Mouse (Mus musculus) heart, postnatal 14 days (tissue): ENCODE measurements around the gene Tcf23. TPM values are rescaled to one million over a fixed set of nuclear protein-coding genes. Genes with fewer than 3 reads are reported as not detected.

ENCODE experiments used
- DNase-seq, 2 experiments: peaks; one replicate each; pipeline ENCODE4 v3.0.0; 2021 to 2022
- intact Hi-C: fragments of 180-260 bp; cut with DNase I; formaldehyde crosslinking; loops from one replicate; pipeline ENCODE4 v1.15.1; 2025
- total RNA-seq, 2 experiments: library from RNA; stranded (reverse); gene quantifications; 2 replicates each; pipeline ENCODE4 v1.2.3; 2021

Gene Tcf23
- total RNA-seq, 2 experiments from 2014 or later, result 0.51 to 0.55 TPM

GRCm38 (mm10) chr5:30944956-30945781 lies 23.3 kb upstream of the Tcf23 start, which contains the start of gene Cgref1:
TSS of gene Cgref1 (minus strand) at chr5:30945591.
- peak; percentile 46 to 64 for DNase-seq
- intact Hi-C loops, result no loop called here

DNA sequence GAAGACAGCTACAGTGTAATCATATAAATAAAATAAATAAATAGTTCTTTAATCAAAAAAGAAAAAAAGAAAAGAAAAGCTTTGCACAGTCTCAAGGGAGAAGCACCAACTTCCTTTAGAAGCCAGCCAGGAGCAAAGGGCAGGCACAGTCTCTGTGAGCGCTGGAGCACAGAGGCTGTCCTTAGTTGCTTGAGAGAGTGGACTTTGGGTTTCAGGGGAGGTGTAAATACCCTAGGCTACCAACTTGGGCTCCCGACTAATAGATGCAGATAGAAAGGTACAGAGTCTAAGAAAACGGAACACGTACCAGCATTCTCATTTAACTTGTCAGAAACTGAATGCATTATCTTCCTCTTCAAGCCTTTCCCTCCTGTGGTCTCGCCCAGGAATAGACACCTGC lies 19.8 kb upstream of the Tcf23 start:
- intact Hi-C loops, result no loop called here
- DNase-seq, result no peak

- intact Hi-C loops, result no loop called here
- peak; percentile 94 to 95 for DNase-seq
Measured at GRCm38 (mm10) chr5:30949654-30950326, 18.7 kb upstream of the Tcf23 start.

- intact Hi-C loops, result no loop called here
- DNase-seq, result peak; percentile 39 to 45
Measured at GRCm38 (mm10) chr5:30950451-30950850, 18.0 kb upstream of the Tcf23 start.

DNA sequence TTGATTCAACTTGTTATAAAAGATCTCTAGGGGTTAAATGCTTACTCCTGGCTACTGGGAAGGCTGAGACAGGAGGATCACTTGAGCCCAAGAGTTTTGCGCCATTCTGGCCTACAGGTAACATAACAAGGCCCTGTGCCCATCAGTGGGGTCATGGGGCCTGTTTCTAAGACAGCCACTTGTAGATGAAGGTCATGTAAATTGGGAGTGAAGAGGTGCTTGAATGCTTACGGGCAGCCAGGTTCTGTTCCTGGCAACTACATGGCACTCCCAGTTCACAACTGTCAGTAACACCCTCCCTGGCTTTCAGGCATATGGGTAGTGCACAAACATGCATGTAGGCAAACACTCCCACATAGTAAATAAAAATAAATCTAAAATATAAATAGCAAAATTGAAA lies 17.5 kb upstream of the Tcf23 start:
- intact Hi-C loops, result no loop called here
- no peak for DNase-seq

DNA sequence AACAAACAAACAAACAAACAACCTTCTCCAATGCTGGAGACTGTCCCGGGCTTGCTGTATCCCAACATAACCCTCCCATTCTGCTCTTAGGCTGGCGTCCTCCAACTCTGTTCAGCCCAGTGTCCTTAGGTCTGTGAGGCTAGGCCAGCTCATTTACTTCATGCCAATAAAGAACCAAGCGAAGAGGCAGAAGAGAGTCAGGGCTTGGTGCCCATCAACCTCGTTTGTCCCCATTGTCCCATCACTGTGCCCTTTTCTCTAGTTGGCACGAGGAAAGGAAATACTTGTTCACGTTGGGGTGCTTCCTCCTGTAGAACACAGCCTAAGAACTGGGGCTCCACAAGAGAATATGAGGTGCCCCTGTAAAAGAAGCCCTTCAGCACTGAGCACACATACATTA lies 16.8 kb upstream of the Tcf23 start:
- no peak for DNase-seq
- intact Hi-C loops, result no loop called here

- intact Hi-C loops, result no loop called here
- no peak for DNase-seq
Measured at GRCm38 (mm10) chr5:30952551-30952950, 15.9 kb upstream of the Tcf23 start.

- intact Hi-C loops, result no loop called here
- DNase-seq, result no peak
Measured at GRCm38 (mm10) chr5:30954065-30954464, 14.4 kb upstream of the Tcf23 start.

DNA sequence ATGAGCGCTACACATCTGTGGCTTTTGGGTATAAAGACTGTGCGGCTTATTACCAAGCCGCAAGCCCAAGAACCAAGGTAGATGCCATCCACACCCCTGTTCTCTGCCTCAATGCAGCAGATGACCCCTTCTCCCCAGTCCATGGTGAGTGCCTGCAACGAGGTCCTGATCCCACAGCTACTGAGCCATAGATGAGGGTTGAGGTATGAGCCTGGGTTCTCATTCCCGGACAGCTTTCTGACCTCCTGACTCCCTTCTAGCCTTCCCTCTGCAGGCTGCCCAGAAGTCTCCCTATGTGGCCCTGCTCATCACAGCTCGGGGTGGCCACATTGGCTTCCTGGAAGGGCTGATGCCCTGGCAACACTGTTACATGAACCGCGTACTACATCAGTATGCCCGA lies 13.9 kb upstream of the Tcf23 start:
- DNase-seq, result no peak
- intact Hi-C loops, result no loop called here

- intact Hi-C loops, result loop anchor here (5.0 kb wide), 1 partner anchor 33 kb away; the partner anchor contains the start of gene Khk
- DNase-seq, result no peak
Measured at GRCm38 (mm10) chr5:30955751-30956150, 12.7 kb upstream of the Tcf23 start.

DNA sequence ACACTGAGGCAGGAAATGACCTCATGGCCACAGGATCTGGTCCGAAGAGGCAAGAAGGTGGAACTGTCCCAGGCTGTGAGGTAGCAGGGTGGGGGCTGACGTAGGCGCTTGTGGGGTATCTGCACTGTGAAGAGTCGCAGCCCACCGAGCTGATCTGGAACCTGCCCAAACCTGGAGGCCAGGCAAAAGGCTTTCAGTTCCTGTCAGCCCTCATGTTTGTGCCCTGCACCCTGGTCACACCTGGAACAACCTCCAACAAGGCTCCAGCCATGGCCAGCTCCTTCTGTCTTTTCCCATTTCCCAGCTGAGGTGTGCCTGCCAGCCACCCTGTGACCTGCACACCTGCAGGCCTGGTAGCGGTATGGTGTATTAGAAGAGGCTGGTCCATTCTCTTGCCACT lies 10.6 kb upstream of the Tcf23 start:
- no peak for DNase-seq
- intact Hi-C loops, result loop anchor here (5.0 kb wide), 1 partner anchor 36 kb away; the partner anchor contains the start of gene Khk

GRCm38 (mm10) chr5:30959198-30959854 lies 9.1 kb upstream of the Tcf23 start:
- intact Hi-C loops, result loop anchor here (5.0 kb wide), 1 partner anchor 37 kb away; the partner anchor contains the start of gene Khk
- DNase-seq, result no peak

DNA sequence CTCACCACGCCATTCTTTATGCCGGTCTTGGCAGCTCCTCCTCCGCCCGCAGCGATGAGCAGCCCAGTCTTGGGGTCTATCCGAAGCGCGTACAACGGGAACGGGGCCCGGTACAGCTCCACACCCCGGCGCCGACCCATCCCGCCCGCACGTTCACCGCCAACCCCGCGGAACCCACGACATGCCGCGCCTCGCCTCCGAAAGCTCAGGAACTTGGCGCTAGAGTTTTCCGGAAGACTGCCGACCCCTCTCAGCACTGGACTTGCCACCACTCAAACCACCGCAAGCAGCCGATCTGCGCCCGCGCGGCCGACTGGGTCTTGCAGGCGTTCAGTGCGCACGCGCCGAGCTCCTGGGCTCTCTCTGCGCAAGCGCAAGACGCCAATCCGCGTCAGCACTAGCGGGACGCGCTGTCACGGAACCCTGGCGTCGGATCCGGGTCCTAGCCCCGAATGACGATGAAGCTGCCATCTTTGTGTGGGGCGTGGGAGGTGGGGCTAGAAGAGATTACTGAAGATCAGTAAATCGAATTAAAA lies 8.4 kb upstream of the Tcf23 start, which contains the start of gene Preb:
TSS of gene Preb (minus strand) at position 396 of the 536 bp plus-strand sequence.
- intact Hi-C loops, result loop anchor here (2.0 to 5.0 kb wide), 2 partner anchors 38 to 89 kb away; partner anchors contain the start of genes Atraid, Khk and Slc5a6

GRCm38 (mm10) chr5:30960814-30961213 lies 7.6 kb upstream of the Tcf23 start:
- intact Hi-C loops, result loop anchor here (2.0 kb wide), 1 partner anchor 88 kb away; the partner anchor contains the start of genes Atraid and Slc5a6
- no peak for DNase-seq

More for the DNA sequence above, 8.4 kb upstream of the Tcf23 start, which contains the start of gene Preb:
- peak; percentile 99 for DNase-seq

GRCm38 (mm10) chr5:30961545-30962505 lies 6.6 kb upstream of the Tcf23 start:
- no peak for DNase-seq
- intact Hi-C loops, result loop anchor here (2.0 kb wide), 1 partner anchor 87 kb away; the partner anchor contains the start of genes Atraid and Slc5a6

- no peak for DNase-seq
- intact Hi-C loops, result no loop called here
Measured at GRCm38 (mm10) chr5:30963916-30964315, 4.5 kb upstream of the Tcf23 start.

- no peak for DNase-seq
- intact Hi-C loops, result no loop called here
Measured at GRCm38 (mm10) chr5:30966189-30966588, 2.3 kb upstream of the Tcf23 start.

DNA sequence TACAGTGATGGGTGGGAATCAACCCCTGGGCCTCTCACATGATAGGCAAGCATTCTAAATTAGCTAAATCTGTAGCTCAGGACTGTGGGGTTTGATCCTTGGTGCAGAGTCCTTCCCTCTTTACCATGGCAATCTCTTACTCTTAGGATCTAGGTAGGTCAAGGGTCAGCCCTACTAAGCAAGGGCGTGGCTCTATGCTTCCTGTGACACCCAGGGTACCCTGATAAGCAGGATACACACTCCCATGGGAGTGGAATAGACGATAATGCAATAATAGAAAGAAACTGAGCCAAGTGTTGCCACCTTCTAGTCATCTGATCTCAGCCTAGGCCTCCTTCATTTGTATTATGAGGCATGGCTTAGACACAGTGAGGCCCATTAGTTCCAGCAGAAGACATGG lies 978 bp downstream of the Tcf23 start:
- intact Hi-C loops, result no loop called here
- no peak for DNase-seq
